Mouse (Mus musculus): ENCODE results near the gene Gm7995. TPM values are rescaled to one million over a fixed set of nuclear protein-coding genes. Genes with fewer than 3 reads are reported as not detected.
"Not testable (repeated sequence)": the region's sequence is repeated elsewhere in the genome, so short reads cannot be mapped to it uniquely, and the experiment has no call there.

Gene Gm7995
- not detected in 2 replicates for polyA plus RNA-seq (2015; fragmentation: Nextera tagmentation; extraction: Ambion mirVana)

GRCm38 (mm10) chr14:42309910-42310309 is at the start of gene Gm7995:
Gene Gm7995, plus strand, starts transcription at chr14:42310210.
- not testable (repeated sequence) for H3K27ac ChIP-seq (replicated peaks); H3K4me3 ChIP-seq; H3K4me1 ChIP-seq; H3K4me2 ChIP-seq (replicated peaks); H3K9me3 ChIP-seq; H3K9ac ChIP-seq (replicated peaks); H3K27me3 ChIP-seq; ATAC-seq (replicated peaks); H3K36me3 ChIP-seq
- no CpG with 5 or more reads among the region's 1 CpGs for WGBS

- not testable (repeated sequence) for H3K27ac ChIP-seq (replicated peaks); H3K36me3 ChIP-seq; H3K4me3 ChIP-seq; H3K4me2 ChIP-seq (replicated peaks); H3K9me3 ChIP-seq; H3K9ac ChIP-seq (replicated peaks); ATAC-seq (replicated peaks); H3K27me3 ChIP-seq; H3K4me1 ChIP-seq
- WGBS: 78% methylated on average over 1 of the region's 3 CpGs
Measured at GRCm38 (mm10) chr14:42297258-42297657, 12.8 kb upstream of the Gm7995 start, which contains the start of gene Gm9611. Gene Gm9611, minus strand, starts transcription at chr14:42297358.

Small RNA genes lying within 50 kb of the gene (microRNA-seq; reads per million reads assigned to microRNA genes)
- gene Gm25208 (not detected), gene Gm25892 (not detected)

Other genes starting within 250 kb of the Gm7995 start
- not detected in 2 replicates for gene Gm7951, start 192.8 kb upstream of the Gm7995 start, polyA plus RNA-seq (2015; fragmentation: Nextera tagmentation; extraction: Ambion mirVana)
- not detected in 2 replicates for gene Gm17027, start 147.6 kb upstream of the Gm7995 start, polyA plus RNA-seq (2015; fragmentation: Nextera tagmentation; extraction: Ambion mirVana)
- not detected in 2 replicates for gene Gm3573, start 119.4 kb upstream of the Gm7995 start, polyA plus RNA-seq (2015; fragmentation: Nextera tagmentation; extraction: Ambion mirVana)
- gene Gm17026, start 50.2 kb upstream of the Gm7995 start, polyA plus RNA-seq (2015; fragmentation: Nextera tagmentation; extraction: Ambion mirVana): not detected in 2 replicates
- gene Gm9611, start 12.9 kb upstream of the Gm7995 start, polyA plus RNA-seq (2015; fragmentation: Nextera tagmentation; extraction: Ambion mirVana): not detected in 2 replicates
- gene Gm8005, start 129.5 kb downstream of the Gm7995 start, polyA plus RNA-seq (2015; fragmentation: Nextera tagmentation; extraction: Ambion mirVana): not detected in 2 replicates
- gene Gm8011, start 153.7 kb downstream of the Gm7995 start, polyA plus RNA-seq (2015; fragmentation: Nextera tagmentation; extraction: Ambion mirVana): not detected in 2 replicates
- not detected in 2 replicates for gene Gm8020, start 192.1 kb downstream of the Gm7995 start, polyA plus RNA-seq (2015; fragmentation: Nextera tagmentation; extraction: Ambion mirVana)
- gene Gm8024, start 214.1 kb downstream of the Gm7995 start, polyA plus RNA-seq (2015; fragmentation: Nextera tagmentation; extraction: Ambion mirVana): not detected in 2 replicates

Data from forebrain, embryonic 15.5 days (tissue).